Mouse (Mus musculus): ENCODE data around the gene Axl. TPM values are rescaled to one million over a fixed set of nuclear protein-coding genes. Genes with fewer than 3 reads are reported as not detected.

Gene Axl
- 13.5 and 26.7 TPM in 2 replicates for polyA plus RNA-seq (2014; fragmentation: Nextera tagmentation; extraction: Ambion mirVana)

DNA sequence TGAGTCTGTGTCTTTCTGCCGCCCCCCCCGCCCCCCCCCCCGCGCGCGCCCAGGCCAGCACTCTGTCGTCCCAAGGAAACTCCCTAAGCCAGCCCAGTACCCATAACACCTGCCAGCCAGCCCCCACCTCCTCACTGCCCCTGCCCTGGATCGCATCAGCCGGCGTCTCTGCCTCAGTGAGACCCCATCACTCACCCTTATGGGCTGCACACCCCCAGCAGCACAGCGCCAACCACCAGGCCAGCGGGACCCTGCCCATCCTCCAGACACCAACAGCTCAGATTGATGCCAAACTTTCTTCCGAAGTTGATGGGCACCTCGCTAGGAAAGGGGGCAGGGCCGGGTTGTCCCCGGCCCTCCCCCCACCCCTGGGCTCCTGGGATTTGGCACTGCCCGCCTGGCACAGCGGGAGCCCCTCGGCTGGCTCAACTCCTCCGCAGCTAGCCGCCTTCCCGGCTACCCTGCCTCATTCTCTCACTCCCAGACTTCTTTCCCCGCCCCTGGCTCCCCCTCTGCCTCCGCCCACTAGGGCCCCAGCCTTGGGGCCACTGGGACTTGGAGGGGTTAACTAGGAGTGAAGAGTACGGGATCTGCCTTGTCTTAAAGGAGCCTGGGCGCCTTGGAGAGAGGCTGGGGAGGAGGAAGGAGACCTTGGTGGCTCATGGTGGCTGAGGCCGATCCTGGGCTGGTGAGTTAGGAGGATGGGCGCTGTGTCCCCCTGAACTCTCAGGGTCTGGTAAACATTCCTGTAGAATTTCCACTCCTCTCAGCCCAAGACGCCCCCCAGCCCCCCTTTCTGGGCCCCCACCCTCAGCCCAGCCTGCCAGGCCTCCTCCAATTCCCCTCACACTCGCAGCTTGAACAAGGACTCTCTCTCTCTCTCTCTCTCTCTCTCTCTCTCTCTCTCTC is at the start of gene Axl:
Axl (minus strand) TSS at position 486 of the 909 bp plus-strand sequence.
- ATAC-seq (ENCODE audit: low read depth): peak; percentile 86
- H3K4me2 ChIP-seq (ENCODE audit: low read depth, low read length): peak within 1 kb of the TSS; percentile 58
- peak within 1 kb of the TSS; percentile 41 for H3K9ac ChIP-seq (replicated peaks; ENCODE audit: low read depth, low read length)
- H3K36me3 ChIP-seq (ENCODE audit: control insufficient read depth, insufficient read depth, low read length): no peaks in the 10 kb centered on the region
- peak within 1 kb of the TSS; percentile 31 for H3K4me3 ChIP-seq (ENCODE audit: low read depth, low read length)
- WGBS: under 1% methylated on average over 21 of the region's 30 CpGs
- no peaks in the 10 kb centered on the region for H3K9me3 ChIP-seq (ENCODE audit: control insufficient read depth, low read length)
- no peaks in the 10 kb centered on the region for H3K27me3 ChIP-seq (ENCODE audit: control insufficient read depth, insufficient read depth, low read length)
- H3K27ac ChIP-seq (ENCODE audit: low read depth, low read length): no peak within 1 kb of the TSS
- 0 out of 2 replicates have a peak, but pooled peaks cover 5% of the 10 kb centered on the region for H3K4me1 ChIP-seq (ENCODE audit: control insufficient read depth, insufficient read depth, low read length)

DNA sequence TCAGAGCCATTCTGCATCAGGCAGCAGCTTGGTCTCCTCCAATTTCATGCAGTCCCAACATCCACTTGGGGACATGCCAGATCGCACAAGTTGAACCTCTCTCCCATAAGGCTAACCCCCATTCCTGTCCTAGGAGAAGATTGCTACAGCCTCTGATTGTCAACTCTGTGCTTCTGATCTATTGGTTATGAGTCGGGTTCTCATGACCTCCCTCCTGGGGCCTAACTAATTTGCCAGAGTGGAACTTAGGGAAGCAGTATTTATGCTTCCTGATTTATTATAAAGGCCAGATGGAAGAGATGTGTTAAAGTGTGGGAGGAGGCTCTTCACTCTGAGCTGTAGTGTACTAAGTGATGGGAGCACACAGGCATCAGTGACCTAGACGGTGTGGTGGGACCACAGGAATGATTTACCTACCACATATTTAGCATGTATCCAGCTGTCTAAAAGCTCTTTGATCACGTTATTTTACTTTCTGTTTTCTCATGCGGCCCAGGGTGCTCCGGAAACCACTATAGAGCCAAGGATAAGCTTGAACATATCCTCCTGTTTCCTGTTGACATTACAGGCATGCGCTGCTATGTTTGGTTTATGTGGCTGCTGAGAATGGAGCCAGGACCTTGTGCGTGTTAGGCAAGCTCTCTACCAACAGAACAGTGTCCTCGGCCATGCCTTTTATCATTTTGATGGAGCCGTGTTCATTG is 46.8 kb upstream of the Axl start:
- no peak overlapping the region for H3K27ac ChIP-seq (ENCODE audit: low read depth, low read length)
- WGBS: 69% methylated on average over 10 of the region's 10 CpGs
- H3K27me3 ChIP-seq (ENCODE audit: control insufficient read depth, insufficient read depth, low read length): no peaks in the 10 kb centered on the region
- H3K4me1 ChIP-seq (ENCODE audit: control insufficient read depth, insufficient read depth, low read length): no peaks in the 10 kb centered on the region
- no peak overlapping the region for H3K4me3 ChIP-seq (ENCODE audit: low read depth, low read length)
- no peaks in the 10 kb centered on the region for H3K36me3 ChIP-seq (ENCODE audit: control insufficient read depth, insufficient read depth, low read length)
- H3K9me3 ChIP-seq (ENCODE audit: control insufficient read depth, low read length): no peaks in the 10 kb centered on the region
- peak; percentile 60; the same call in 1 of the 2 replicates for ATAC-seq (ENCODE audit: low read depth)
- no peak overlapping the region for H3K9ac ChIP-seq (replicated peaks; ENCODE audit: low read depth, low read length)
- no peak overlapping the region for H3K4me2 ChIP-seq (ENCODE audit: low read depth, low read length)

GRCm38 (mm10) chr7:25831557-25832530 is 43.3 kb upstream of the Axl start:
- H3K27ac ChIP-seq (ENCODE audit: low read depth, low read length): no peak overlapping the region
- WGBS: 83% methylated on average over 10 of the region's 10 CpGs
- ATAC-seq (ENCODE audit: low read depth): no peak

DNA sequence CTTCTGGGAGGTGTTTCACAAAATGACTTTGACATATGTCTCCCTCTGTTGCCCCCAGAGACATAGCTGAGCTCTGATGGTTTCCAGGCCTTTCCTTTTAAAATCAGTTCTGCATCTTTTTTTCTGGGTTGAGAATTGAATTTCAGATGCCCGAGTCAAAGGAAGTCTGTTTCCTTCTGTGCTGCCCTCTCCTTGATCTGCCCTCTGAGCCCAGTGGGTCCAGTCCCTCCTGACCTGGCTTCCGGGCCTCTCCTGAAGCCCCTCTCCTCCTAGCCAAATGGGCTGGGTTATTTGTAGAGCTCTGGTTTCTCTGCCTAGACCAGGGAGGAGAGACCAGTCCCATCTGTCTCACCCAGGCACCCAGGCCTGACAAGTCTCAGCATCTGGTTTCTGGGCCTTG is 41.7 kb upstream of the Axl start:
- Histone ChIP-seq H3K36me3 (ENCODE audit: control insufficient read depth, insufficient read depth, low read length) (no peaks in the 10 kb centered on the region), H3K4me3 (ENCODE audit: low read depth, low read length) (no peak overlapping the region), H3K27me3 (ENCODE audit: control insufficient read depth, insufficient read depth, low read length) (no peaks in the 10 kb centered on the region), H3K9ac (replicated peaks; ENCODE audit: low read depth, low read length) (no peak overlapping the region), H3K9me3 (ENCODE audit: control insufficient read depth, low read length) (no peaks in the 10 kb centered on the region), H3K27ac (ENCODE audit: low read depth, low read length) (no peak overlapping the region), H3K4me2 (ENCODE audit: low read depth, low read length) (no peak overlapping the region), H3K4me1 (ENCODE audit: control insufficient read depth, insufficient read depth, low read length) (no peaks in the 10 kb centered on the region)
- WGBS: 66% methylated on average over 2 of the region's 2 CpGs
- no peak for ATAC-seq (ENCODE audit: low read depth)

More at GRCm38 (mm10) chr7:25831557-25832530, 43.3 kb upstream of the Axl start:
- Histone ChIP-seq H3K9ac (replicated peaks; ENCODE audit: low read depth, low read length) (no peak overlapping the region), H3K36me3 (ENCODE audit: control insufficient read depth, insufficient read depth, low read length) (no peaks in the 10 kb centered on the region), H3K27me3 (ENCODE audit: control insufficient read depth, insufficient read depth, low read length) (no peaks in the 10 kb centered on the region), H3K9me3 (ENCODE audit: control insufficient read depth, low read length) (no peaks in the 10 kb centered on the region), H3K4me3 (ENCODE audit: low read depth, low read length) (no peak overlapping the region), H3K4me1 (ENCODE audit: control insufficient read depth, insufficient read depth, low read length) (no peaks in the 10 kb centered on the region), H3K4me2 (ENCODE audit: low read depth, low read length) (no peak overlapping the region)

DNA sequence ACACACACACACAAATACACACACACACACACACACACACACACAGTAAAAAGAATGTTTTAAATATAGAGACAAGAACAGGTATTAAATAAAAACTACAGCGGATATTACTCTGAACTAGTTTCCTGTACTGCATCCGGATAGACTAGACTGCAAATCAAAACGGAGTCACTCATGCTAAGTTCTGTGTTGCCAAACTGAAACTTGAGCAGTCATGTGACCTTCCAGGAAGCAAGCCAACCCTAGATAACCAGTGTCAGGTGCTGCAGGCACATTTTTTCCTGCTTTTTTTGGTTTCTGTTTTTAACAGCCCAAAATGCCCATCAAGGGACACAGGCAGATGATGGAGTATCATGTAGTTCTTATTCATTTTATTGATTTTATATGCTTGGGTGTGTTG is 38.7 kb upstream of the Axl start:
- ATAC-seq (ENCODE audit: low read depth): no peak
- no peaks in the 10 kb centered on the region for H3K36me3 ChIP-seq (ENCODE audit: control insufficient read depth, insufficient read depth, low read length)
- H3K27ac ChIP-seq (ENCODE audit: low read depth, low read length): no peak overlapping the region
- WGBS: 83% methylated on average over 3 of the region's 3 CpGs
- no peaks in the 10 kb centered on the region for H3K4me1 ChIP-seq (ENCODE audit: control insufficient read depth, insufficient read depth, low read length)
- H3K27me3 ChIP-seq (ENCODE audit: control insufficient read depth, insufficient read depth, low read length): no peaks in the 10 kb centered on the region
- no peak overlapping the region for H3K4me3 ChIP-seq (ENCODE audit: low read depth, low read length)
- H3K9me3 ChIP-seq (ENCODE audit: control insufficient read depth, low read length): no peaks in the 10 kb centered on the region
- H3K9ac ChIP-seq (replicated peaks; ENCODE audit: low read depth, low read length): no peak overlapping the region
- no peak overlapping the region for H3K4me2 ChIP-seq (ENCODE audit: low read depth, low read length)

DNA sequence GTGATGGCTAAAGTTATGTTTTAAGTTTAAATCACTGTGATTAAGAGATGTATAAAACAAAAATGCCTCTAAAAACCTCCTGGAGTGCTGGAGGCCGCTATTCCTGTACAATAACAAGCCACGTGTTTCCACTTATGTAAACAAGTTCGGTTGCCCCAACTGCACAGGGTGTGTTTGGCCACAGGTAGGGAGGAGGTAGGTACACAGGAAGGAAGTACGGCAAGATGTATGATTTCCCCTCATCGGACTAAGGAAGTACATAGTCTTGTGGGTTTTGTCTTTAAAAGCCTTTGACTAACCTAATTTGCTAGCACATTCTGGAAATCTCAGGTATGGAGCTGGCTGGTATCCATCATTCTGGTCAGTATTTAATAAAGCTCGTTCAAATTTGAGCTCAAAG is 37.5 kb upstream of the Axl start:
- 85% methylated on average over 6 of the region's 6 CpGs for WGBS
- no peaks in the 10 kb centered on the region for H3K27me3 ChIP-seq (ENCODE audit: control insufficient read depth, insufficient read depth, low read length)
- no peak overlapping the region for H3K4me3 ChIP-seq (ENCODE audit: low read depth, low read length)
- H3K27ac ChIP-seq (ENCODE audit: low read depth, low read length): no peak overlapping the region
- no peak for ATAC-seq (ENCODE audit: low read depth)
- H3K9ac ChIP-seq (replicated peaks; ENCODE audit: low read depth, low read length): no peak overlapping the region
- H3K36me3 ChIP-seq (ENCODE audit: control insufficient read depth, insufficient read depth, low read length): no peaks in the 10 kb centered on the region
- H3K9me3 ChIP-seq (ENCODE audit: control insufficient read depth, low read length): no peaks in the 10 kb centered on the region
- no peak overlapping the region for H3K4me2 ChIP-seq (ENCODE audit: low read depth, low read length)
- H3K4me1 ChIP-seq (ENCODE audit: control insufficient read depth, insufficient read depth, low read length): no peaks in the 10 kb centered on the region

- 58% methylated on average over 9 of the region's 9 CpGs for WGBS
- H3K36me3 ChIP-seq (ENCODE audit: control insufficient read depth, insufficient read depth, low read length): no peaks in the 10 kb centered on the region
- ATAC-seq (ENCODE audit: low read depth): no peak
- H3K9ac ChIP-seq (replicated peaks; ENCODE audit: low read depth, low read length): no peak overlapping the region
- no peaks in the 10 kb centered on the region for H3K9me3 ChIP-seq (ENCODE audit: control insufficient read depth, low read length)
- no peaks in the 10 kb centered on the region for H3K4me1 ChIP-seq (ENCODE audit: control insufficient read depth, insufficient read depth, low read length)
- no peaks in the 10 kb centered on the region for H3K27me3 ChIP-seq (ENCODE audit: control insufficient read depth, insufficient read depth, low read length)
- H3K27ac ChIP-seq (ENCODE audit: low read depth, low read length): no peak overlapping the region
- H3K4me3 ChIP-seq (ENCODE audit: low read depth, low read length): no peak overlapping the region
- H3K4me2 ChIP-seq (ENCODE audit: low read depth, low read length): no peak overlapping the region
These were observed 36.5 kb upstream of the Axl start for GRCm38 (mm10) chr7:25825043-25825442.

DNA sequence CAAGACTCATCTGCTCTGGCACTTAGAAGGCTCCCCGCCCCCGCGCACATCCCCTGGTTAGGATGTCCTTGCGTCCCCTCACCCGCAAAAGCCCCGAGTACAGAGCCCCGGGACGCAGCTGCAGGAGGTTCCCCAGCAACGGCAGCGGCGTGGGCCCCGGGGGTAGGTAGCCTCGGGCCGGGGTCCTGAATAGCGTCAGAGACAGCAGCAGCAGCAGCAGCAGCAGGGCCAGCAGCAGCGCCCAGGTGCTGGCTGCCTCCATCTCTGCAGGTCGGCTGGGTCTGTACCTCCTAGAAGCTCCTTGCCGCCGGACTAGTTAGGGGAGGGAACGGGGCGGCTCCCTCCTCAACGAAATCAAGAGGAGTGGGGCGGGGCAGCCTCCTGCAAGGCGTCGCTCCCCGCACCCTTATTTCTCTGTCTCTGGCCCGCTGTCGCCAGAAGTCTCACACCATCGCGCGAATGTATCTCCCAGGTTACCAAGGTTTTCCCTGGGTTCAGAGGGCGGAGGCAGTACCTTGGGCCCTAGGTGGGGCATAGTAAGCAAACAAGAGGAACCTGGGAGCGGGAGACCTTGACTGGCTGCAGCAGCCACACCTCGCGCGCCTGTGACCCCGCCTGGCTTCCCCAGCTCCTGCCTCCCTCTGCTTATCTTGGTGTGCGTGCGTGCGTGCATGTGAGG is 27.9 kb upstream of the Axl start, which contains the start of gene Cyp2s1:
Cyp2s1 (minus strand) TSS at position 673 of the 679 bp plus-strand sequence.
- peak within 1 kb of the TSS; percentile 47 for H3K4me3 ChIP-seq (ENCODE audit: low read depth, low read length)
- H3K27me3 ChIP-seq (ENCODE audit: control insufficient read depth, insufficient read depth, low read length): peaks cover 6% of the 10 kb centered on the region
- H3K4me2 ChIP-seq (ENCODE audit: low read depth, low read length): peak within 1 kb of the TSS; percentile 85
- no peaks in the 10 kb centered on the region for H3K36me3 ChIP-seq (ENCODE audit: control insufficient read depth, insufficient read depth, low read length)
- 1% methylated on average over 40 of the region's 40 CpGs for WGBS
- H3K9me3 ChIP-seq (ENCODE audit: control insufficient read depth, low read length): no peaks in the 10 kb centered on the region
- H3K9ac ChIP-seq (replicated peaks; ENCODE audit: low read depth, low read length): peak within 1 kb of the TSS; percentile 55
- no peaks in the 10 kb centered on the region for H3K4me1 ChIP-seq (ENCODE audit: control insufficient read depth, insufficient read depth, low read length)
- no peak within 1 kb of the TSS for H3K27ac ChIP-seq (ENCODE audit: low read depth, low read length)
- ATAC-seq (ENCODE audit: low read depth): peak; percentile 62
